8 mouse cellular contexts compared by ENCODE assay signal in the genomic region with DNA sequence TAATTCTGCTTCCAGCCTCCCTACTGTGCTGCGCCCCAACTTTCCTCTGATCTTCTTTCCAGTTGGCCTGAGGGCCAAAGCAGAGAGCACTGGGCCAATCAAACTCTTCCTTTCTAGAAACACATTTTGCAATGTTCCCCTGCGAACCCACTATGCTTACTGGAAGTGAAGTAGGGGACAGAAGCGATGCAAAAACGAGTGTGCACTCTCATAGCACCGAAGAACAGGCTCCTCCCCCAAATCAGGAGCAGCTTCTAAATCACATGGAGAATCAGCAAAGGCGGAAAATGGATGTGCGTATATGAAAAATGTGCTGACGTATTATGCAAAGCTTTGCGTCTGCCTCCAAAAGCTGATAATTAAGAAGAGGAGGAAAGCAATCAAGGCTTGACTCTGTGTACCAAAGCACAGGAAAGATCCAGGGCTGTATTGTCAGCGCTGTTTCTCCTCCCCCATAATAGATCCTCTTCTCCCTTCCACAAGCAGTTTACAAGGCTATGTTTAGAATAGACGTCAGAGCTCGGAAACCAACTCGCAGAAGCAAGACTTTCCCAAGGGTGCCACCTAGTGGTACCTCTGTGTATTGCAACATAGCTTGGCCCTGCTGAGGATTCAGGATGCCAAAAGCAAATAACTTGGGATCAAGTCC. TPM values are rescaled to one million over a fixed set of nuclear protein-coding genes. Genes with fewer than 3 reads are reported as not detected.
DNase-seq lines count a peak whose midpoint lies in the region; ATAC-seq lines count a peak whose summit lies in the region.

No protein-coding gene starts in this region.

- DNase-seq in CD4-positive, CD25-positive, alpha-beta regulatory T cell, adult 2 months (ENCODE audit: low read depth, low spot score): peak; percentile 76
- peak; percentile 52 for DNase-seq in c-Kit-negative CD71-positive TER-119-positive erythroid progenitor cells, embryonic 14.5 days (ENCODE audit: low read depth, low spot score)
- peak; percentile 46 for DNase-seq in fibroblast of lung, adult 2 months (ENCODE audit: low read depth)
- DNase-seq in kidney, postnatal 10 days: peak; percentile 83
- DNase-seq in liver, embryonic 11.5 days (ENCODE audit: low spot score): peak; percentile 57
- DNase-seq in naive thymus-derived CD4-positive, alpha-beta T cell, adult 2 months (ENCODE audit: low read depth): peak; percentile 80
- DNase-seq in splenic B cell, adult 2 months (ENCODE audit: low read depth, low spot score): peak; percentile 76

- no peaks in the 10 kb centered on the region for H3K36me3 ChIP-seq in heart, embryonic 14.5 days (ENCODE audit: control insufficient read depth, insufficient read depth, low read length)
- no peaks in the 10 kb centered on the region for H3K36me3 ChIP-seq in liver, embryonic 11.5 days (ENCODE audit: control insufficient read depth, insufficient read depth, low read length)
- H3K36me3 ChIP-seq in splenic B cell, adult 2 months (ENCODE audit: control insufficient read depth, insufficient read depth, low read length, poor library complexity, severe bottlenecking): no peaks in the 10 kb centered on the region

- no peak overlapping the region; a peak in 1 of 4 replicates for H3K27ac ChIP-seq in heart, embryonic 14.5 days (replicated peaks in 1 of 2; ENCODE audit: control insufficient read depth in 1 of 2, insufficient read depth in 1 of 2, low read depth in 2 of 2, low read length in 2 of 2)
- H3K27ac ChIP-seq in liver, embryonic 11.5 days (ENCODE audit: low read depth, low read length): no peak overlapping the region

- peak overlapping the region; percentile 56 for H3K4me2 ChIP-seq in heart, embryonic 14.5 days (ENCODE audit: low read length)
- peak overlapping the region; percentile 51 for H3K4me2 ChIP-seq in liver, embryonic 11.5 days

- H3K4me3 ChIP-seq in heart, embryonic 14.5 days (ENCODE audit: control insufficient read depth in 1 of 2, insufficient read depth in 1 of 2, low read depth in 1 of 2, low read length in 2 of 2): peak overlapping the region; percentile 31 to 34
- H3K4me3 ChIP-seq in liver, embryonic 11.5 days (ENCODE audit: low read depth, low read length): peak overlapping the region; percentile 24; the same call in 1 of the 2 replicates

- no peaks in the 10 kb centered on the region for H3K27me3 ChIP-seq in heart, embryonic 14.5 days (ENCODE audit: control insufficient read depth, insufficient read depth, low read length)
- peaks cover 3% of the 10 kb centered on the region for H3K27me3 ChIP-seq in liver, embryonic 11.5 days (replicated peaks; ENCODE audit: control insufficient read depth, insufficient read depth, low read length)
- H3K27me3 ChIP-seq in splenic B cell, adult 2 months (ENCODE audit: control insufficient read depth, insufficient read depth, low read length, poor library complexity, severe bottlenecking): no peaks in the 10 kb centered on the region

- no peak for ATAC-seq in heart, embryonic 14.5 days (ENCODE audit: insufficient number of reproducible peaks, insufficient read depth, low FRiP score, low read depth)
- ATAC-seq in liver, embryonic 11.5 days (replicated peaks; ENCODE audit: low FRiP score): no peak; the same call in 1 of the 2 replicates

- H3K9ac ChIP-seq in heart, embryonic 14.5 days (ENCODE audit: low read length): peak overlapping the region; percentile 27
- H3K9ac ChIP-seq in liver, embryonic 11.5 days (ENCODE audit: low read depth, low read length): no peak overlapping the region

- 0 out of 4 replicates have a peak, but pooled peaks cover 0 to 2% of the 10 kb centered on the region in 2 experiments for H3K4me1 ChIP-seq in heart, embryonic 14.5 days (ENCODE audit: control insufficient read depth in 2 of 2, insufficient read depth in 2 of 2, low read length in 2 of 2)
- no peaks in the 10 kb centered on the region for H3K4me1 ChIP-seq in liver, embryonic 11.5 days (replicated peaks; ENCODE audit: control insufficient read depth, insufficient read depth, low read length)

- WGBS in heart, embryonic 14.5 days: 30% methylated on average over 13 of the region's 13 CpGs
- WGBS in liver, embryonic 11.5 days: 41% methylated on average over 13 of the region's 13 CpGs

- H3K9me3 ChIP-seq in heart, embryonic 14.5 days (ENCODE audit: control insufficient read depth, low read length): no peaks in the 10 kb centered on the region
- no peaks in the 10 kb centered on the region for H3K9me3 ChIP-seq in liver, embryonic 11.5 days (ENCODE audit: control insufficient read depth, low read length)

RNA-seq across cellular contexts. Expression of a gene that starts 57.5 kb away (rescaled TPM):
- polyA plus RNA-seq in heart, embryonic 14.5 days (2014; fragmentation: Nextera tagmentation; extraction: Ambion mirVana): 129 and 137 TPM in 2 replicates
- 60.8 and 68.3 TPM in 2 replicates for polyA plus RNA-seq in liver, embryonic 11.5 days (2014; fragmentation: Nextera tagmentation; extraction: Ambion mirVana)
